Mouse (Mus musculus): ENCODE measurements around the gene Irf2bpl.

Irf2bpl gene

GRCm38 (mm10) chr12:86884197-86885058 is at the start of gene Irf2bpl:
Gene Irf2bpl (minus strand): TSS chr12:86884798.
- DNase-seq (ENCODE audit: low read depth) = peak; percentile 99

- DNase-seq (ENCODE audit: low read depth) = no peak
These were observed 48.0 kb upstream of the Irf2bpl start for GRCm38 (mm10) chr12:86932575-86932952.

GRCm38 (mm10) chr12:86931919-86932574 is 47.4 kb upstream of the Irf2bpl start:
- no peak for DNase-seq (ENCODE audit: low read depth)

- DNase-seq (ENCODE audit: low read depth) = no peak
These were observed 46.5 kb upstream of the Irf2bpl start for GRCm38 (mm10) chr12:86930934-86931729.

GRCm38 (mm10) chr12:86923837-86924236 is 39.2 kb upstream of the Irf2bpl start:
- DNase-seq (ENCODE audit: low read depth) = peak; percentile 88

- no peak for DNase-seq (ENCODE audit: low read depth)
These were observed 34.6 kb upstream of the Irf2bpl start for GRCm38 (mm10) chr12:86918983-86919722.

- no peak for DNase-seq (ENCODE audit: low read depth)
These were observed 33.9 kb upstream of the Irf2bpl start for GRCm38 (mm10) chr12:86918361-86918967.

GRCm38 (mm10) chr12:86916796-86917573 is 32.4 kb upstream of the Irf2bpl start:
- no peak for DNase-seq (ENCODE audit: low read depth)

- no peak for DNase-seq (ENCODE audit: low read depth)
These were observed 31.0 kb upstream of the Irf2bpl start for GRCm38 (mm10) chr12:86915617-86916016.

- peak; percentile 68 for DNase-seq (ENCODE audit: low read depth)
These were observed 30.2 kb upstream of the Irf2bpl start for GRCm38 (mm10) chr12:86914756-86915155.

- DNase-seq (ENCODE audit: low read depth) = peak; percentile 76
These were observed 29.8 kb upstream of the Irf2bpl start for GRCm38 (mm10) chr12:86914351-86914750.

GRCm38 (mm10) chr12:86912335-86913093 is 27.9 kb upstream of the Irf2bpl start:
- peak; percentile 39 for DNase-seq (ENCODE audit: low read depth)

- DNase-seq (ENCODE audit: low read depth) = no peak
These were observed 26.9 kb upstream of the Irf2bpl start for GRCm38 (mm10) chr12:86911482-86911931.

GRCm38 (mm10) chr12:86906395-86906794 is 21.8 kb upstream of the Irf2bpl start:
- DNase-seq (ENCODE audit: low read depth) = peak; percentile 88

- DNase-seq (ENCODE audit: low read depth) = no peak
These were observed 21.3 kb upstream of the Irf2bpl start for GRCm38 (mm10) chr12:86905876-86906275.

GRCm38 (mm10) chr12:86905203-86905602 is 20.6 kb upstream of the Irf2bpl start:
- peak; percentile 77 for DNase-seq (ENCODE audit: low read depth)

- no peak for DNase-seq (ENCODE audit: low read depth)
These were observed 19.5 kb upstream of the Irf2bpl start for GRCm38 (mm10) chr12:86903828-86904806.

GRCm38 (mm10) chr12:86899461-86900179 is 15.0 kb upstream of the Irf2bpl start:
- no peak for DNase-seq (ENCODE audit: low read depth)

Data from 416B (cell line).